9 mouse cellular contexts compared by ENCODE assay signal in the genomic region with DNA sequence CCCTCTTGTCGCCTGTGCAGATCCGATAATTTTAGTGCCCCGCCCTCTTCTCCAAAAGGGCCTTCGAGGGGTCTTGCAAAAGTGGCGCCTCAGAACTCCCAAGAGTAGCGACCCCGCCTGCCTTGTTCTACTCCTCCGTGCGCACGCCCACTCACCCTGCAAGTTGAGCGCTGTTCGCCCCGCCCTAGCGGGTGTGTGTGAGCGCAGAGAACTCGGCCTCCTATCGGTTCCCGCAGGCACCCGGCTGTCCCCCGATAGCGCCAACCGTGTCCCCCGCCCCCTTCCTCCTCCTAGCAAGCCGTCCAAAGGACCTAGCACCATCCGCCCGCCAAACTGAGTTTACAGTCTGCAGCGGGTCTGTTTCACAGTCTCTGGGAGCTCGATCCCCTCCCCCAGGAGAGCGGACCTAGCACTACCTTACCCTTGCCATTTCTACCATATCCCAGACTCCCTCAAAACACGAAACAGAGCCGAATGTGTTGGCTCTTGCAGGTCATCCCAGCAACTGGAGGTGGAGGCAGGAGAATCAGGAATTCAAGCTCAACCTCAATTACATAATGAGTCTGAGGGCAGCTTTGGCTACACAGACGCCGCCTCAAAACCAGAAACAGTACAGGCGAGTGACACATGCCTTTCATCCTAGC. TPM values are rescaled to one million over a fixed set of nuclear protein-coding genes. Genes with fewer than 3 reads are reported as not detected.
A peak's percentile ranks its signal among the peaks of the same experiment; 100 is the strongest.
DNase-seq lines count a peak whose midpoint lies in the region; ATAC-seq and TF ChIP-seq lines count a peak whose summit lies in the region.
"Had no signal": no experiment of that assay in that cellular context is flagged by ENCODE, and none has a peak within 500 bp of the region (broad histone marks: within the 10 kb centered on the region; RNA-seq: fewer than 3 reads in every experiment).

No protein-coding gene starts in this region.

- TF ChIP-seq POLR2A in heart, adult 2 months (IDR thresholded peaks at IDR 0.05; ENCODE audit: insufficient read depth, low read depth, low read length), result no peak
- no peak for TF ChIP-seq POLR2A in limb, embryonic 14.5 days (IDR thresholded peaks at IDR 0.05; ENCODE audit: borderline replicate concordance, extremely low read depth, insufficient read depth, insufficient read length)

- no peaks in the 10 kb centered on the region for H3K36me3 ChIP-seq in heart, adult 2 months (ENCODE audit: control insufficient read depth, insufficient read depth, low read length)
- H3K36me3 ChIP-seq in limb, embryonic 14.5 days (ENCODE audit: control insufficient read depth, insufficient read depth, low read length), result 0 out of 2 replicates have a peak, but pooled peaks cover 5% of the 10 kb centered on the region
- no peaks in the 10 kb centered on the region for H3K36me3 ChIP-seq in midbrain, embryonic 14.5 days (ENCODE audit: control insufficient read depth, insufficient read depth, low read length)

- peak overlapping the region; percentile 55 for H3K4me3 ChIP-seq in heart, adult 2 months
- H3K4me3 ChIP-seq in limb, embryonic 14.5 days (replicated peaks; ENCODE audit: low read length), result peak overlapping the region; percentile 41
- peak overlapping the region; percentile 32 for H3K4me3 ChIP-seq in midbrain, embryonic 14.5 days (replicated peaks; ENCODE audit: low read depth, low read length)

- intact Hi-C loops in heart, adult 2 months (cut with DNase I), result no loop called here

- peak overlapping the region; percentile 24; the same call in 1 of the 2 replicates for H3K27ac ChIP-seq in heart, adult 2 months
- no peak overlapping the region for H3K27ac ChIP-seq in limb, embryonic 14.5 days (replicated peaks; ENCODE audit: low read depth, low read length)
- H3K27ac ChIP-seq in midbrain, embryonic 14.5 days (replicated peaks; ENCODE audit: low read depth, low read length), result no peak overlapping the region

- H3K27me3 ChIP-seq in heart, adult 2 months (ENCODE audit: control insufficient read depth, insufficient read depth, low read length), result no peaks in the 10 kb centered on the region
- peaks cover 46% of the 10 kb centered on the region for H3K27me3 ChIP-seq in limb, embryonic 14.5 days (ENCODE audit: control insufficient read depth, insufficient read depth, low read length)
- H3K27me3 ChIP-seq in midbrain, embryonic 14.5 days (ENCODE audit: control insufficient read depth, insufficient read depth, low read length), result peaks cover 43% of the 10 kb centered on the region
- H3K27me3 ChIP-seq: Patski had no signal

- peak; percentile 50 for TF ChIP-seq CTCF in heart, adult 2 months (IDR thresholded peaks at IDR 0.05)

- H3K9ac ChIP-seq in heart, adult 2 months (ENCODE audit: low read depth, low read length), result peak overlapping the region; percentile 50
- H3K9ac ChIP-seq in limb, embryonic 14.5 days (ENCODE audit: low read depth, low read length, severe bottlenecking), result peak overlapping the region; percentile 46
- H3K9ac ChIP-seq in midbrain, embryonic 14.5 days (replicated peaks; ENCODE audit: low read length), result peak overlapping the region; percentile 34; the same call in 1 of the 2 replicates

- WGBS in heart, adult 2 months, result 2% methylated on average over 34 of the region's 34 CpGs
- 3% methylated on average over 32 of the region's 34 CpGs for WGBS in limb, embryonic 14.5 days
- WGBS in midbrain, embryonic 14.5 days, result 4% methylated on average over 34 of the region's 34 CpGs

- DNase-seq in urinary bladder, adult 18-20 months (ENCODE audit: low spot score in 2 of 2), result peak; percentile 27 to 38
- DNase-seq in urinary bladder, postnatal 10 days (ENCODE audit: low spot score), result no peak
- peak; percentile 64 for DNase-seq in embryo, embryonic 11.5 days (ENCODE audit: low read depth, low spot score)
- peak; percentile 71 to 74 for DNase-seq in heart, adult 2 months
- DNase-seq in kidney, adult 18-20 months, result peak; percentile 48
- peak; percentile 64 for DNase-seq in limb, embryonic 14.5 days (ENCODE audit: low spot score)
- peak; percentile 75 for DNase-seq in midbrain, embryonic 14.5 days
- peak; percentile 87 to 97 for DNase-seq in spleen, postnatal 10 days (ENCODE audit: low spot score in 2 of 2)

- no peaks in the 10 kb centered on the region; the same call in 1 of the 2 replicates for H3K4me1 ChIP-seq in heart, adult 2 months (ENCODE audit: control insufficient read depth, insufficient read depth, low read length)
- H3K4me1 ChIP-seq in limb, embryonic 14.5 days (ENCODE audit: control insufficient read depth, insufficient read depth, low read length), result peaks cover 7% of the 10 kb centered on the region; the same call in 1 of the 2 replicates
- H3K4me1 ChIP-seq in midbrain, embryonic 14.5 days (ENCODE audit: control insufficient read depth, insufficient read depth, low read length), result peaks cover 14% of the 10 kb centered on the region

- peak overlapping the region; percentile 92 for H3K4me2 ChIP-seq in limb, embryonic 14.5 days (replicated peaks; ENCODE audit: low read depth, low read length, severe bottlenecking)
- peak overlapping the region; percentile 55 for H3K4me2 ChIP-seq in midbrain, embryonic 14.5 days (ENCODE audit: low read length)

- ATAC-seq in limb, embryonic 14.5 days (ENCODE audit: low FRiP score, low read depth), result peak; percentile 85
- peak; percentile 54; the same call in 1 of the 2 replicates for ATAC-seq in midbrain, embryonic 14.5 days (ENCODE audit: low FRiP score, low TSS enrichment)
- ATAC-seq: Patski had no signal

- TF ChIP-seq EP300 in heart, adult 2 months (IDR thresholded peaks at IDR 0.05; ENCODE audit: insufficient read depth, low read depth, low read length), result no peak

- no peaks in the 10 kb centered on the region for H3K79me2 ChIP-seq in heart, adult 2 months (replicated peaks; ENCODE audit: control insufficient read depth, insufficient read depth, low read length)

- no peaks in the 10 kb centered on the region for H3K9me3 ChIP-seq in limb, embryonic 14.5 days (ENCODE audit: control insufficient read depth, low read length)
- H3K9me3 ChIP-seq in midbrain, embryonic 14.5 days (ENCODE audit: control insufficient read depth, low read length), result no peaks in the 10 kb centered on the region

RNA-seq across cellular contexts. Expression of gene Epor, which starts 0.8 kb away (rescaled TPM):
- total RNA-seq in heart, adult 2 months (2021), result 1 to 10 TPM; 1.1 to 1.4 TPM
- polyA plus RNA-seq in heart, adult 2 months (2012; rRNA removed), result 2.1 and 2.5 TPM in 2 replicates
- 6.7 and 8.0 TPM in 2 replicates for polyA plus RNA-seq in limb, embryonic 14.5 days (2012; rRNA removed)
- polyA plus RNA-seq in limb, embryonic 14.5 days (2014; fragmentation: Nextera tagmentation; extraction: Ambion mirVana), result 4.1 and 5.9 TPM in 2 replicates
- polyA plus RNA-seq in midbrain, embryonic 14.5 days (2014; fragmentation: Nextera tagmentation; extraction: Ambion mirVana), result 0.65 and 2.0 TPM in 2 replicates

RNA-seq across cellular contexts. Expression of gene Swsap1, which starts 7.0 kb away (rescaled TPM):
- 1 to 10 TPM; 6.5 to 7.4 TPM for total RNA-seq in heart, adult 2 months (2021)
- 4.6 and 6.2 TPM in 2 replicates for polyA plus RNA-seq in heart, adult 2 months (2012; rRNA removed)
- polyA plus RNA-seq in limb, embryonic 14.5 days (2012; rRNA removed), result 6.5 and 7.0 TPM in 2 replicates
- polyA plus RNA-seq in limb, embryonic 14.5 days (2014; fragmentation: Nextera tagmentation; extraction: Ambion mirVana), result 12.8 TPM in 2 replicates
- polyA plus RNA-seq in midbrain, embryonic 14.5 days (2014; fragmentation: Nextera tagmentation; extraction: Ambion mirVana), result 21.5 and 22.8 TPM in 2 replicates

RNA-seq across cellular contexts. Expression of gene Plppr2, which starts 25.7 kb away (rescaled TPM):
- 1 to 10 TPM; 2.5 to 2.6 TPM for total RNA-seq in heart, adult 2 months (2021)
- polyA plus RNA-seq in heart, adult 2 months (2012; rRNA removed), result 5.3 and 7.5 TPM in 2 replicates
- 31.7 and 44.2 TPM in 2 replicates for polyA plus RNA-seq in limb, embryonic 14.5 days (2012; rRNA removed)
- 8.7 and 11.2 TPM in 2 replicates for polyA plus RNA-seq in limb, embryonic 14.5 days (2014; fragmentation: Nextera tagmentation; extraction: Ambion mirVana)
- 91.3 and 92.2 TPM in 2 replicates for polyA plus RNA-seq in midbrain, embryonic 14.5 days (2014; fragmentation: Nextera tagmentation; extraction: Ambion mirVana)

RNA-seq across cellular contexts. Expression of gene Rgl3, which starts 26.7 kb away (rescaled TPM):
- total RNA-seq in heart, adult 2 months (2021), result 1 to 10 TPM; 4.2 to 4.8 TPM
- polyA plus RNA-seq in heart, adult 2 months (2012; rRNA removed), result 12.7 and 13.9 TPM in 2 replicates
- polyA plus RNA-seq in limb, embryonic 14.5 days (2012; rRNA removed), result 2.9 and 3.2 TPM in 2 replicates
- 1.1 and 1.5 TPM in 2 replicates for polyA plus RNA-seq in limb, embryonic 14.5 days (2014; fragmentation: Nextera tagmentation; extraction: Ambion mirVana)
- 0.53 and 0.68 TPM in 2 replicates for polyA plus RNA-seq in midbrain, embryonic 14.5 days (2014; fragmentation: Nextera tagmentation; extraction: Ambion mirVana)

RNA-seq across cellular contexts. Expression of gene Tmem205, which starts 35.2 kb away (rescaled TPM):
- total RNA-seq in heart, adult 2 months (2021), result 10 to 100 TPM; 65.5 to 71.8 TPM
- 96.1 and 129 TPM in 2 replicates for polyA plus RNA-seq in heart, adult 2 months (2012; rRNA removed)
- 37.4 and 45.3 TPM in 2 replicates for polyA plus RNA-seq in limb, embryonic 14.5 days (2012; rRNA removed)
- polyA plus RNA-seq in limb, embryonic 14.5 days (2014; fragmentation: Nextera tagmentation; extraction: Ambion mirVana), result 49.5 and 51.5 TPM in 2 replicates
- 42.2 and 51.8 TPM in 2 replicates for polyA plus RNA-seq in midbrain, embryonic 14.5 days (2014; fragmentation: Nextera tagmentation; extraction: Ambion mirVana)
